Mouse (Mus musculus) hindbrain, postnatal 0 days (tissue): Measurements from ENCODE around the gene Nppa. TPM values are rescaled to one million over a fixed set of nuclear protein-coding genes. Genes with fewer than 3 reads are reported as not detected.

Experiments
- ATAC-seq: fragments of 200-750 bp; cut with Nextera tagmentation; 2 replicates; pipeline ENCODE4 v1.8.0; 2017; ENCODE audit warnings: mild to moderate bottlenecking, moderate TSS enrichment, moderate library complexity
- DNase-seq: peaks from one replicate; pipeline ENCODE4 v3.0.0-alpha.2; 2015; ENCODE audit warnings: low spot score
- H3K27ac ChIP-seq: fragments of 300-500 bp; sonication (generic); 2 replicates; pipeline ENCODE4 v1.5.1; 2014; ENCODE audit warnings: mild to moderate bottlenecking
- H3K27me3 ChIP-seq: fragments of 300-500 bp; sonication (generic); 2 replicates; pipeline ENCODE4 v1.6.1; 2014; ENCODE audit warnings: low read length, mixed read lengths; ENCODE audit not compliant: insufficient read depth
- H3K36me3 ChIP-seq: fragments of 300-500 bp; sonication (generic); 2 replicates; pipeline ENCODE4 v1.6.1; 2014; ENCODE audit warnings: low read length, mixed read lengths; ENCODE audit not compliant: insufficient read depth
- H3K4me1 ChIP-seq: fragments of 300-500 bp; sonication (generic); 2 replicates; pipeline ENCODE4 v1.6.1; 2014; ENCODE audit warnings: antibody characterized with exemption, low read length, mixed read lengths; ENCODE audit not compliant: insufficient read depth
- H3K4me2 ChIP-seq: fragments of 300-500 bp; sonication (generic); 2 replicates; pipeline ENCODE4 v1.6.1; 2014; ENCODE audit warnings: low read depth, mild to moderate bottlenecking, low read length, moderate library complexity, mixed read lengths
- H3K4me3 ChIP-seq: fragments of 300-500 bp; sonication (generic); 2 replicates; pipeline ENCODE4 v1.5.1; 2014; ENCODE audit warnings: low read length
- H3K9ac ChIP-seq: fragments of 300-500 bp; sonication (generic); replicated peaks from 2 replicates; pipeline ENCODE4 v1.6.1; 2014; ENCODE audit warnings: mild to moderate bottlenecking, low read length, moderate library complexity, mixed read lengths
- H3K9me3 ChIP-seq: fragments of 300-500 bp; sonication (generic); 2 replicates; pipeline ENCODE4 v1.6.1; 2016; ENCODE audit warnings: low read length, mixed read lengths
- CTCF ChIP-seq: IDR thresholded peaks from 2 replicates; pipeline ENCODE4 v1.5.1; 2016; ENCODE audit warnings: antibody characterized with exemption, control low read depth, low read depth
- WGBS: fragments of 180-500 bp; shearing (Covaris S2); extraction: QIAGEN DNeasy Blood & Tissue Kit; methylation state at CpG from one replicate; pipeline ENCODE4 v1.1.7; 2014; 5-methylcytosine and 5-hydroxymethylcytosine counted together
- polyA plus RNA-seq: library from polyadenylated mRNA; unstranded; fragments of >200 nt; fragmentation: Nextera tagmentation; extraction: Ambion mirVana; gene quantifications from 2 replicates; pipeline ENCODE4 v1.2.1, GENCODE M21; 2015
- total RNA-seq: library from RNA; depleted of rRNA; stranded (reverse); fragments of >200 nt; gene quantifications from 2 replicates; pipeline ENCODE4 v1.2.3, GENCODE M21; 2014; rRNA removed

The Nppa gene
- total RNA-seq: 0.58 and 1.8 TPM in 2 replicates
- 2.0 and 2.6 TPM in 2 replicates for polyA plus RNA-seq

DNA sequence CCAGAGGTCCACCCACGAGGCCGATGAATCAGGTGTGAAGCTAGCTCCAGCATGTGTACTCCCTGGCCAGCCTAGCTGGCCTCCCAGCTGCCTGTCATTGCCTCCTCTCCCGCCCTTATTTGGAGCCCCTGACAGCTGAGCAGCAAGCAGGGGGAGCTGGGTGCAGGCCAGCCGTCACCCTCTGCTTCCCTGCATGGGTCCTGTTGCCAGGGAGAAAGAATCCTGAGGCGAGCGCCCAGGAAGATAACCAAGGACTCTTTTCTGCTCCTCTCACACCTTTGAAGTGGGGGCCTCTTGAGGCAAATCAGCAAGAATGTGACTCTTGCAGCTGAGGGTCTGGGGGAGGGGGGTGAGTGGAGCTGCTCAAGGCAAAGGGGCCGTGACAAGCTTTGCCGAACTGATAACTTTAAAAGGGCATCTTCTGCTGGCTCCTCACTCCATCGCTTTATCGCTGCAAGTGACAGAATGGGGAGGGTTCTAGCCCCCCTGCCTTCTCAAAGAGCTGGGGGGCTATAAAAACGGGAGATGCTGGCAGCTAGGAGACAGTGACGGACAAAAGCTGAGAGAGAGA, at the start of gene Nppa:
Gene Nppa (plus strand): TSS at position 521 of the 571 bp plus-strand sequence.
- no peaks in the 10 kb centered on the region for H3K9me3 ChIP-seq
- no peaks in the 10 kb centered on the region for H3K27me3 ChIP-seq
- 26% methylated on average over 12 of the region's 12 CpGs for WGBS
- peaks cover 12% of the 10 kb centered on the region; the same call in 1 of the 2 replicates for H3K36me3 ChIP-seq
- peaks cover 9% of the 10 kb centered on the region; the same call in 1 of the 2 replicates for H3K4me1 ChIP-seq
- peak; percentile 41 for DNase-seq
- no peak within 1 kb of the TSS; the same call in 1 of the 2 replicates for H3K9ac ChIP-seq
- H3K27ac ChIP-seq: peak within 1 kb of the TSS; percentile 34; the same call in 1 of the 2 replicates
- no peak for TF ChIP-seq CTCF
- H3K4me2 ChIP-seq: no peak within 1 kb of the TSS
- peak; percentile 62 for ATAC-seq
- no peak within 1 kb of the TSS for H3K4me3 ChIP-seq

- no peak overlapping the region for H3K27ac ChIP-seq
- H3K27me3 ChIP-seq: no peaks in the 10 kb centered on the region
- ATAC-seq (peak; percentile 65), DNase-seq (peak; percentile 77)
- H3K9ac ChIP-seq: no peak overlapping the region
- no peaks in the 10 kb centered on the region for H3K36me3 ChIP-seq
- H3K4me2 ChIP-seq: no peak overlapping the region
- 12% methylated on average over 4 of the region's 4 CpGs for whole genome bisulfite sequencing
- TF ChIP-seq CTCF: peak; percentile 76
- no peak overlapping the region for H3K4me3 ChIP-seq
- no peaks in the 10 kb centered on the region for H3K9me3 ChIP-seq
- H3K4me1 ChIP-seq: no peaks in the 10 kb centered on the region
Observed at GRCm38 (mm10) chr4:147953590-147953989, 46.9 kb upstream of the Nppa start.

DNA sequence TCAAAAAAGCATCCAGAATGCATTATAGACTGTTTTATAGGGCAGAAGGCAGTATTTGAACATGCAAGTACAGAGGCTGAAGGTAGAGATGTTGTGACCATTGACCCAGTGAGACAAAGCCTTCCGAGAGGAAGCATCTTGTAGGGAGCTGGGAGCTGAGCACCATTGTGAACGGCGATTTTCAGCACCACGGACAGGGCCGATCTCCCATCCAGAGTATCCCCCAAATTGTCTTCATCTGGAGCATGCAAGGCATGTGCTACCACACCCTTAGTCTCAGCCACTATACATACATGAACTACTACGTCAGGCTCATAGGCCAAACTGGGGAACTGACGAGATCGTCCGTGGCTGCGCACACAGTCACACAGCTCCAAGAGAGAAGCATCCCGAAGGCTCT, 43.4 kb upstream of the Nppa start:
- Histone ChIP-seq H3K4me3 (no peak overlapping the region), H3K9me3 (no peaks in the 10 kb centered on the region), H3K27ac (no peak overlapping the region), H3K36me3 (no peaks in the 10 kb centered on the region), H3K4me1 (no peaks in the 10 kb centered on the region), H3K9ac (no peak overlapping the region), H3K4me2 (no peak overlapping the region), H3K27me3 (no peaks in the 10 kb centered on the region)
- DNase-seq (no peak), ATAC-seq (no peak)
- 44% methylated on average over 11 of the region's 11 CpGs for WGBS
- TF ChIP-seq CTCF: no peak

DNA sequence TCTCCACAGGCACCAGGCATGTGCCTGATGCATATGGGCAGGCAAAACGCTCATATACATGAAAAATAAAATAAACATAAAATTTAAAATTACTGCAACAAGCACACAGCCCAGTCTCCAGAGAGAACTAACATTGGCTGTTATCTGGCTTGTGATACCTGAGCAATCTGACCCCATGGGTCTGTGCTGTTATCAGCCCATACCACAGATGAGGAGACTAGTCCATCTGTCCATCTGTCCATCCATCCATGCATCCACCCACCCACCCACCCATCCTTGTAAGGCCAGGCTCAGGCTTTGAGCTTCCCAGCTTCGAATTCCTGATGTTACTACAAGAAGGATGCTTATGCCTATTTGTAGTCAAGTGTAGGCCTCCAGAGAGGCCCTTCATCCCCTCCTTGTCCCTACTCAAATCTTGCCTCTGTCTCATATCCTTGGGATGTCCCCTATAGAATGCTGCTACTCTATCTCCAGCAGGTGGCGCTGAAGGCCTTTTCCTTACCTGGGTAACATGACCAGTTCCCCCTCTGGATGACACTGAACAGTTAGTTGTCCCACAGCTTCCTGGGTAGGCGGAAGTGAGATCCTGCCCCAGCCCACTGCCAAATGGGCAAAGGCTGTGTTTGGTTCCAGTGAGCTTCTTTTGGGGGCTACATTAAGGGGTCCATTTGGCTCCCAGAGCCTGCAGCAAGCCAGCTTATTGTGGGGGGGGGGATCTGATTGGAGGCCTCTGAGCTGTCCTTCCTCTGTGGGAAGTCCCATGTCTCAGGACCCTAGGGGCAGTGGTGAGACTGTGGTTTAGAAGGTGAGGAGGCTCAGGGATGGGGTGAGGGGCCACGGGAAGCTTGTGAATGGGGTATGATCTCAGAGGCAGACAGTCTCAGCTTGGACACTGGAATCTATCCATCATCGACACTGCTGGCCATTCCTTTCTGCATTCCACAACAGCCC, 40.4 kb upstream of the Nppa start:
- Histone ChIP-seq H3K4me2 (no peak overlapping the region), H3K27me3 (no peaks in the 10 kb centered on the region), H3K27ac (no peak overlapping the region), H3K9me3 (no peaks in the 10 kb centered on the region), H3K36me3 (no peaks in the 10 kb centered on the region), H3K4me1 (no peaks in the 10 kb centered on the region), H3K9ac (no peak overlapping the region), H3K4me3 (no peak overlapping the region)
- TF ChIP-seq CTCF: peak; percentile 92
- DNase-seq (peak; percentile 90), ATAC-seq (peak; percentile 82)
- WGBS: 45% methylated on average over 6 of the region's 6 CpGs

DNA sequence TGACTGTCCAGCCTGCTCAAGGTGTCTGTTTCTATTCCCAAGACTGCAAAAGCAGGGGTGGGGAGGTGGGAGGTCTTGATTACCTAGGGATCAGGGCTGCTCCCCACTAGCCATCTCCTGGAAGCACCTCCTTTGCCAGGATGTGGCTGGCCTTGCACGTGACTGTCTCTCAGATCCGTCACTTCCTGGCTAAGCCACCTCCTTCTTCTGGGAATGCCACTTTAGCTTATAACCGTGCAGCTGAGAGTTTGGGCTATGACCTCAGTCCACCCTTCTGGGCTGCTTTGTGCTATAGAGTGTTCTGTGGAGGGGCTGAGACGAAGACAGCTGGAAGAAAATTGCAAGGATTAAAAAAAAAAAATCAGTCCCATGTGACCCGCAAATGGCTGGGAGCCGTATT, 37.7 kb upstream of the Nppa start:
- no peak overlapping the region for H3K9ac ChIP-seq
- H3K27ac ChIP-seq: no peak overlapping the region
- H3K9me3 ChIP-seq: no peaks in the 10 kb centered on the region
- 42% methylated on average over 6 of the region's 6 CpGs for WGBS
- no peaks in the 10 kb centered on the region for H3K4me1 ChIP-seq
- H3K27me3 ChIP-seq: no peaks in the 10 kb centered on the region
- no peak for TF ChIP-seq CTCF
- ATAC-seq (peak; percentile 50; the same call in 1 of the 2 replicates), DNase-seq (no peak)
- no peaks in the 10 kb centered on the region for H3K36me3 ChIP-seq
- H3K4me2 ChIP-seq: no peak overlapping the region
- no peak overlapping the region for H3K4me3 ChIP-seq

DNA sequence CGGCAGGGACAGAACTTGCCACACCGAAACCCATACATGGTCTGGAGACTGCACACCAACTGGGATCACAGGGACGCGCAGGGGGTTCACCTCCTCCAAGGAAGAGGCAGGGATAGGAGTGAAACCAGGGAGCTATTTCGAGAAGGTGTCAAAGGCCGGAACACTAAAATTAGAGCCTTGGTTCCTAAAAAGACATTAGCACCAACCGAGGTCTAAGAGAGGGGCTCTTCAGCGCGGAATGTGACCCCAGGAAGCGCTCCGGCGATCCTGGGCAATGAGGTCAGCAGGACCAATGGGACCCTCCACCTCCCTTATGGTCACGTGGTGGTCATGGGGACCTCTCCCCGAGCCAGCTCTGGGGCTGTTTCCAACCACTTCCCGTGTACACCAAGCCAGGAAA, 36.9 kb upstream of the Nppa start:
- no peak for ATAC-seq

More for the DNA sequence above, 36.9 kb upstream of the Nppa start:
- Histone ChIP-seq H3K27ac (no peak overlapping the region), H3K27me3 (no peaks in the 10 kb centered on the region), H3K9me3 (no peaks in the 10 kb centered on the region), H3K9ac (no peak overlapping the region), H3K4me1 (no peaks in the 10 kb centered on the region), H3K4me2 (no peak overlapping the region), H3K4me3 (no peak overlapping the region), H3K36me3 (no peaks in the 10 kb centered on the region)
- no peak for DNase-seq
- WGBS: 91% methylated on average over 15 of the region's 15 CpGs
- TF ChIP-seq CTCF: no peak
